Mouse (Mus musculus): Measurements from ENCODE around the gene Gm11042. TPM values are rescaled to one million over a fixed set of nuclear protein-coding genes. Genes with fewer than 3 reads are reported as not detected.

The Gm11042 gene
- polyA plus RNA-seq, 1 experiment from 2014 or later = not detected

GRCm38 (mm10) chr12:74272545-74272944, 43.6 kb downstream of the Gm11042 start:
- no peak overlapping the region for H3K9ac ChIP-seq (ENCODE audit: low read depth, low read length)
- H3K9me3 ChIP-seq (replicated peaks; ENCODE audit: control insufficient read depth, low read length) = no peaks in the 10 kb centered on the region
- H3K27me3 ChIP-seq (ENCODE audit: control insufficient read depth, insufficient read depth, low read depth, low read length) = no peaks in the 10 kb centered on the region
- WGBS (ENCODE audit: insufficient replicate concordance) = 79% methylated on average over 17 of the region's 17 CpGs
- H3K4me3 ChIP-seq (ENCODE audit: low read depth, low read length) = no peak overlapping the region
- H3K4me1 ChIP-seq (ENCODE audit: control insufficient read depth, low read depth, low read length) = no peaks in the 10 kb centered on the region
- no peak overlapping the region for H3K27ac ChIP-seq (ENCODE audit: low read length)
- H3K4me2 ChIP-seq (ENCODE audit: low read depth, low read length) = no peak overlapping the region
- no peaks in the 10 kb centered on the region for H3K36me3 ChIP-seq (ENCODE audit: control insufficient read depth, insufficient read depth)
- ATAC-seq (ENCODE audit: low read depth) = no peak

DNA sequence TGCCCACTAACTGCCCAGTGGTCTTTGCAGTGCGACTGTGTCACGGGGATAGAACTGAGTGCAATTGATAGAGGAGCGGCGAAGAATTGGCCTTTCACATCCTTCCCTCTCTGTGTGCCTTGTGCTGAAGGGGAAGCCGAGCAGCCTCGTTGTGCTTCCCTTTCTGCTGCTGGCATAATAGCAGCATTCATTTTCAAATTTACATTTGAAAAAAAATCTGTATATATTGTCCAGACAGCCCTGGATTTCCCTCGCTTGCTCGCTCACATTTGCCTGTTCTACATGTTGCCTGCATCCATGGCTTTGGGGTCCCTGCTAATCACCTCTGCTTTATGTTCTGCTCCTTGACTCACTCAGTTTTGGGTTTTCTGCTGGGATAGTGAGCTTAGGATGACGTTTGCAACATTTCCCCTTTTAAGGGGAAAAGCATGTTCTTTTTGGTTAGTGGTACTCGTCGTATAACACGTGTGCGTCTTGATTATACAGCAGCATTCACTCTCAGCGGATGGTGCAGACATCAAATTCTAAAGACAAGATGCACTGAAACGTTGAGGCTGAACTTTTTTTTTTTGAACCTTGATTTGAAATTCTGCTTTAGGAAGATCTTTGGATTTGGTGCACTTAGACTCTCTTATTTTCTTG, 47.4 kb downstream of the Gm11042 start:
- Histone ChIP-seq H3K9ac (ENCODE audit: low read depth, low read length) (no peak overlapping the region), H3K27ac (ENCODE audit: low read length) (no peak overlapping the region), H3K4me3 (ENCODE audit: low read depth, low read length) (no peak overlapping the region), H3K4me2 (ENCODE audit: low read depth, low read length) (no peak overlapping the region), H3K9me3 (replicated peaks; ENCODE audit: control insufficient read depth, low read length) (no peaks in the 10 kb centered on the region), H3K27me3 (ENCODE audit: control insufficient read depth, insufficient read depth, low read depth, low read length) (no peaks in the 10 kb centered on the region), H3K4me1 (ENCODE audit: control insufficient read depth, low read depth, low read length) (no peaks in the 10 kb centered on the region), H3K36me3 (ENCODE audit: control insufficient read depth, insufficient read depth) (no peaks in the 10 kb centered on the region)
- ATAC-seq (ENCODE audit: low read depth) = no peak
- WGBS (ENCODE audit: insufficient replicate concordance) = 65% methylated on average over 15 of the region's 15 CpGs

DNA sequence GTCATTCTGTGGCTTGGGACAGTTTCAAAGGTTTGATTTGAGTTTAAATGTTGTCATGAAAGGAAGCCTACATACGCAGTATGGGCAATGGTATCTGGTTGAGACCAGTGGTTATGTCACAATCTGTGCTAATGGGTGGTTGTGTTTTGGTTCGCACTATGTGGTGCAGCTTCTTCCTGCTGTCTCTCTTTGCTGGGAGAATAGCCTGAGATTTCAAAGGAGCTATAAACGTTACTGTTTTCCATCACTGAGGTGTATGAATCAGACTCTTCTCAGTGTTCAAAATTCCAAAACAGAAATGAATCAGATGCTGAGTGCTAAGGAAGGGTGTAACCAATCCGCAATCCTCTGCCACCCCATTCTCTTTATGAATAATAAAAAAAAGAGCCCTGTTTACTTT, 49.1 kb downstream of the Gm11042 start:
- Histone ChIP-seq H3K36me3 (ENCODE audit: control insufficient read depth, insufficient read depth) (no peaks in the 10 kb centered on the region), H3K9ac (ENCODE audit: low read depth, low read length) (no peak overlapping the region), H3K4me3 (ENCODE audit: low read depth, low read length) (no peak overlapping the region), H3K27me3 (ENCODE audit: control insufficient read depth, insufficient read depth, low read depth, low read length) (no peaks in the 10 kb centered on the region), H3K27ac (ENCODE audit: low read length) (no peak overlapping the region), H3K9me3 (replicated peaks; ENCODE audit: control insufficient read depth, low read length) (no peaks in the 10 kb centered on the region), H3K4me2 (ENCODE audit: low read depth, low read length) (no peak overlapping the region), H3K4me1 (ENCODE audit: control insufficient read depth, low read depth, low read length) (no peaks in the 10 kb centered on the region)
- no peak for ATAC-seq (ENCODE audit: low read depth)
- 70% methylated on average over 4 of the region's 4 CpGs for WGBS (ENCODE audit: insufficient replicate concordance)

All from liver, embryonic 16.5 days (tissue).